Mouse (Mus musculus) megakaryocyte progenitor cell, adult 5-6 weeks (primary cell): ENCODE measurements around the gene Ankrd2. TPM values are rescaled to one million over a fixed set of nuclear protein-coding genes. Genes with fewer than 3 reads are reported as not detected.

Experiments used
- ATAC-seq: replicated peaks from 2 replicates; pipeline ENCODE4 v1.8.0; 2016; ENCODE audit warnings: mild to moderate bottlenecking, moderate TSS enrichment, inconsistent platforms; ENCODE audit not compliant: poor library complexity
- total RNA-seq, 2 experiments: library from RNA; stranded (forward) in 1 of 2; stranded (reverse) in 1 of 2; fragments of 157-497, 149-512 nt in 1 of 2; fragments of 200-1000 nt in 1 of 2; gene quantifications; 2 replicates each; pipeline versions ENCODE4 v1.2.3 to v1.2.4; 2015 to 2017

Ankrd2 gene
- total RNA-seq, 2 experiments from 2014 or later: not detected

DNA sequence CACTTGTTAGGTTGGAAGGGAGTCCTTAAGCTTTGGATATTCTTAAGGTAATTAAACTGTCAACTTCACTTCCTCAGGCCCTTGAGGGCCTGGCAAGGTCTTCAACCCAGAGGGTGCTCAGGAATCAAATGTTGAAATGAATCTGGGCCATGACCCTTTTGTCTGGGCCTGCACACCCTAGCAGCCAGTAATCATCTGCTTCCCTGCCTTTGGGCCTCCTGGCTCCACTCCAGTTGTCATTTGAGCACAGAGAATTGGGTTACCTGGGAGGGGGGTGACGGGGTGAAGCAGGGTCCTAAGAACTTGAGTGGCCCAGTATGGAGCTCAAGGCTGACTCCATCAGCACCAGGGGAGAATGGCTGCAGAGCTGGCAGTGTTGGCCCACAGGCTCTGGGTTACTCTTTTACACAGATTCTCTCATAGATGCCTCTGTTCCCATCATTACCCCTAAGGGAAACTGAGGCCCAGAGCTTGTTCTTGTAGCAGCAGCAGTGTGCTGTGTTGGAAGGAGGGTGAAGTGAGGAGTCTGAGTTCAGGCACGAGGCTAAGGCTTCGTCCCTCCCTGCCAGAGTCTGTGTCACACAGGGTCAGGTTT lies 21.5 kb upstream of the Ankrd2 start:
- no peak for ATAC-seq

DNA sequence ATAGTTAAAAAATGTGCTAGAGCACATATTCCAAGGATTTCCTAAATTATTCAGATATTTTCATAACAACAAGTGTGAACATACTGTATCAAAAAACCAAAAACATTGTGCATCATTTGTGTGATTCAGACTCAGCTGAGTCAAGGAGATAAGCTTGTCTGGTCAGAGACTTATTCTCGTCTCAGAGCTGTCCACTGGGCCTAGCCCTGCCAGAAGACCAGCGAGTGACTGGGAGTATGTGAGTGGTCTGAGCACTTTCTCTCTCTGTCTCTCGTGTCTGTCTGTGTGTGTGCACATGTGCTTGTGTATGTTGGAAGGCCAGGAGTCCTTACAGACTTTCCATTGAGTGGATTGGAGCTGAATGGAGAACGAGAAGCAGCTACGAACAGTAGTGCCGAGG lies 20.8 kb upstream of the Ankrd2 start:
- no peak for ATAC-seq

DNA sequence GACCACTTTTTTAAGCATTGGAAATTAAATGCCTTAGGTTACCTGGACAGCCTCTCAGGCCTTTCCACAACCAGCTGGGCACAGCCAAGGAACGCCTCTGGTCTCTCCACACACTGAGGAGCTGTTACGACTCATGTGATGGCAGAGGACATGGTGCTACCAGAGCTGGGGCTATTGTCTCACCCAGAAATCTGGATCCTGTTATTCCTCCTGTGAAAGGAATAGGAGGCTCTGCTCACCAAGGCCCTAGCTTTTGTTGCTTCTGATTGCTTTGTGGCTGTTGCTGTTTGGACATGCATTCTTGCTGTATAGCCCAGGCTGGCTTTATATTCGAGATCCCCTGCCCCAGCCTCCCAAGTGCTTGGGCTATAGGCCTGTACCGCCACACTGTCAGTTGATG lies 19.5 kb upstream of the Ankrd2 start:
- ATAC-seq: no peak

DNA sequence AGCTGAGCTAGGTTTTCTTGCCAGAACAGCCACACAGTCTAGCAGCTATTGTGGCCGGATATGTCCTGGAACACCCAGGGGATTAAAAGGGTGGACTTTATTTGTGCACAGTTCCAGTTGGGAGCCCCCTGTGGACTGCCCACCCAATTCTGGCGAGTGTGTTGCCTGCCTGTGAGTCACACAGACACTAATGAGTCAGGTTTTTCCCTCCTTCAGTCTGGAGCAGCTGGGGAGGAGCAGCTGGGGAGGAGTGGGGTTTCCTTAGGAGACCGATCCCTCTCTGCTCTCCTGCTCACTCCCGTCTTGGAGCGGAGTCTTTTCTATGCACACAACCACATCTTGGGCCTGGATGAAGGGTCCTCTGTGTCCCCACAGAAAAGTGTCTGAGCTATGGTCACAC lies 19.0 kb upstream of the Ankrd2 start:
- no peak for ATAC-seq

- peak; percentile 61 for ATAC-seq
Observed at GRCm38 (mm10) chr19:42017399-42018247, 18.2 kb upstream of the Ankrd2 start.

GRCm38 (mm10) chr19:42019011-42019522 lies 16.7 kb upstream of the Ankrd2 start:
- peak; percentile 62 for ATAC-seq

GRCm38 (mm10) chr19:42021681-42022541 lies 13.9 kb upstream of the Ankrd2 start:
- no peak for ATAC-seq

GRCm38 (mm10) chr19:42022542-42022848 lies 13.3 kb upstream of the Ankrd2 start:
- no peak for ATAC-seq

DNA sequence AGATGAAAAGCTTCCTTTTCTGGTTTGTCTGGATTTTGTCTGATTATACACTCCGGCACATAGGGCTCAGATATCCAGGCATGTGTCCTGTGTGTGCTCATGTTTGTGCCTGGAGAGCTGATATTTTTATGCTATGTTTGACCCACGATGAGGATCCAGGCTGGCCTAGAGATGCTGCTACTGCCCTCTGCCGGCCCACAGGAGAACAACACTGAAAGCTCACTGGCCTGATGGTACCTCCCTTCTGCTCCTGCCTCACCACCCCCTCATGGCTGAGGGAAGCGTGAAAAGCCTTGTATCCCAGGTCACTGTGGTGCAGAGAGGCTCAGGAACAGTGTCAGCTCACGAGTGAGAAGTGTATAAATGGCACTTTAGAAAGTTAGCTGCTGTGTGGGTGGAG lies 9.6 kb upstream of the Ankrd2 start:
- peak; percentile 98 for ATAC-seq

DNA sequence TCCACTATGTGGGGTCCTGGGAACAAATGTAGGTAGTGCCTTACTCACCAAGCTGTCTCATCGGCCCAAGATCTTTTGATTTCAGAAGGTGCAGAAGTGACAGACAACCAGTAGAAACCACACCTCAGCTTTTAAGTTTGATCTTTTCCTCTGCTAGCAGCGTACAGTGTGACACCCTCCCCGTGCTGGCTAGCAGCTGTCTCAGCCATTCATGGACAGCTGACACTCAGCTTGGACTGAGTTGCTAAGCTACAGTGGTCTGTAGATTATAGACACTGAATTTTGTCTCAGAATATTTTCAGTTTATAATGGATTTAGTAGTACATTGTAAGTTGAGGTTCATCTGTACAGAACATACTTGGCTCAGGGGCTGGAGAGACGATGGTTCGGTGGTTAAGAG lies 4.7 kb upstream of the Ankrd2 start:
- no peak for ATAC-seq

- ATAC-seq: no peak
Observed at GRCm38 (mm10) chr19:42033611-42034010, 2.2 kb upstream of the Ankrd2 start.

DNA sequence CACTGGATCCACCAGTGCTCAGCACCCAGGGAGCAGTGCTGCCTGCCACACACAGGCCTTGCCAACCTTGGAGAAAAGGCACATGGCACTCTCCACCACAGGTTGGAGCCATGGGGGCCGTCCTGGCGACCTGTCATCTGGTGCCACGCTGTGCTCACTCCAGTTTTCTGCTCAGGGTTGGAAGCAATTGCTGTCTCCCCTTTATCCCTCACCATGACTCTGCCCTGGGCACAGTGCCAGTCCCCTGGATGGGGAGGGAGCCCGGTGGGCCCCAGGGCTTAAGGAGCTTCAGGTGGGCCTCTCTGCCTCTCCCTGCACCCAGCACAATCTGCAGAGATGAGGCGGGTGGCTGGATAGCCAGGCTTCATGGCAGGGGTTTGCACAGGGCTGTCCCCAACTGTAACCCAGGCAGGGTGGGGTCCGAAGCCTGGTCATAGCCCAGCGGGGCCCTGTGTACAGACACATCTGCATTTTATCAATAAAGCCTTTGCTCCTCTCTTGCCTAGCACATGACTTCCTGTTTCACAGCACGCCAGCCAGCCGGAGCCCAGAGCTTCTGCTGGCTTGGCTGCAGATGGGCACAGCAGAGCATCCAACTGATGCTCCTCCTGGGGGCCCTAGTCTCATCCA lies 1.5 kb upstream of the Ankrd2 start:
- no peak for ATAC-seq

GRCm38 (mm10) chr19:42034881-42035455 lies 832 bp upstream of the Ankrd2 start:
- no peak for ATAC-seq

DNA sequence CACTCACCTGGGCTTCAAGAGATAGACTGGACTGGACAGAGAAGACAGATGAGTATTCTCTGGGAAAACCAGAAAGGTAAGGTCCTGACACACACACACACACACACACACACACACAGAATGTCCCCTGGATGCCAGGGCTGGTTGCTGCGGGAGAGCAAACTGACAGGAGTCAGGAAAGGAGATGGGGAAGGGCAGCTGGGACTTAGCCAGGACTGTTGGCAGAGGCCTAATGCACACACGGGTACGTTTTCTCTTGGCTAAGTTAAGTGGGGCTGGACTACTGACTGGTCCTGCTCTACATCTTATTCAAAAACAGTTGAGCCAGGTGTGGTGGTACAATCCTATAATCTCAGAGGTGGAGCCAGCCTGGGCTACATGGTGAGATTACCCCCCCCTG lies 557 bp downstream of the Ankrd2 start:
- no peak for ATAC-seq

DNA sequence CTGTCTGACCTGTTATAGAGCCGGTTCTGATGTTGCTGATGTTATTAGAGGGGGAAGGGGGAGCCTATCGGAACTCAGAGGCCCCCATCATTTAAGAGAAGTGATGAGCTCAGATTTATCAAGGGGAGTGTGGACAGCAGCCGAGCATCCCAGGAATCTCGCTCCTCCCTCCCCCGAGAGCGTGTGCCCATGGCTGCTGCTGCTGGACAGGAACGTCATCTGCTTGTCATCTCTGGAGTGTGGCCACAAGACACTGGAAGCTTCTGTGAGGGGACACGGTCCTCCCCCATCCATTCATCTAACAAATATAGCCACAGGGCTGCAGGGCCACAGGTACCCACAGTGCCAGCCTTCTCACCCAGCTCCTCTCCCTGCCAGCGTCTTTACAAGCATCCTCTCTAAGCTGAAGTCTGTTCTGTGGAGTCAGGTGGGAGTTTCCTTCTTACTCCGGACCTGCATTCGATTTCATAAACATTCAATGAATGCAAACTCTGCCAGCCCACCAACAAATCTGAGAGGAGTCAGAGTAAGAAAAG lies 1.4 kb downstream of the Ankrd2 start:
- no peak for ATAC-seq

DNA sequence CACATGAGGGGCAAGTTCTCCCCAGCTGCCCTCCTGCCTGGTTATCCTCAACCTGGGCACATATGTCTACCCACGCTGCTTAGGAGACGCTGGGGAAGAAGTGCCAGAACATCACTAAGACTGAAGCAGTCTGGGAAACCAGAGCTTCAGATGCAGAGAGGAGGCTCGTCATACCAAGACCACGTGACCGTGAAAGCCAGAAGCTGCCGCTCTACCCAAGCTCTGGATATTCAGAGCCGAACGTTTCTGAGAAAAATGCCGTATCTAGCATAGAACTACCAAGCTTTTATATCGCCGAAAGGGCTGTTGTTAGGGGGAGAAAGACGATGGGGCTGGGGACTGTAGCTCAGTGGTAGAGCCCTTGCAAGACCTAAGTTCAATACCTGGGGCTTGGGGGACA lies 2.5 kb downstream of the Ankrd2 start:
- ATAC-seq: no peak

- ATAC-seq: no peak
Observed at GRCm38 (mm10) chr19:42043988-42044387, 8.2 kb downstream of the Ankrd2 start.

DNA sequence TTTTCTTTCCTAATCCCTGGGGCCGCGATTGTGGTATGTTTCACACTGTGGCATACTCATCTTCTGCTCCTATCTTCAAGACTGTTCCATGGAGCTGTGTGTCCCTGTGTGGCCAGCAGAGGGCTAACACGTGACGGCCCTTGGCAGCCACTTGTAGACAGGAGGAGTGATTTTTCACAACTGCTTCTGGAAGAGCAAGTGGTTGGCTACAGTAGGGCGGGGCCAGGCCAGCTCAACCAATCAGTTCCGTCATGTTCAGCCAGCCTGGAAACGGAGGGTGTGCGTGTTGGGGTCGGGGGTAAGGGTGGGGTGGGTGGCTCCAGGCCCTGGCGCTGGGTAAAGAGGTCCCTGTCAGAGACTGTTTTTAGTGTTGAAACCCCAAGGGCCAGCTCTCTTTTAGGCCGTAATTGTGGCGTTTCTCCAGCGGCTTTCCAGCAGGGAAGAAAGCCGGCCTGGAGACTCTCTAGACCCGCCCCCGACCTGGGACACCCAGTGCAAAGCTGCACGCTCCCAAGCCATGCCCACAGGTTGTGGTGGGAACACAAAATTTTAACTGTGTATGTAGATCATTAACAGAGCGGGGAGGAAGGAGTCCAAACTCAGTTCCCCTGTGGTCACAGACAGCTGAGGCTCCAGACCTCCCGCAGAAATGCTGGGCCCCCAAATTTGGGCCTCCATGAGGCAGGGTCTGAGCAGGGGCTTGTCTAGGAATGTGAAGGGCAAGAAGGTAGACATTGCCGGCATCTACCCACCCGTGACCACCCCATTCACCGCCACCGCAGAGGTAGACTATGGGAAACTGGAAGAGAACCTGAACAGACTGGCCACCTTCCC lies 9.7 kb downstream of the Ankrd2 start, which contains the start of gene Hoga1:
TSS of gene Hoga1 (plus strand) at position 342 of the 834 bp plus-strand sequence.
- ATAC-seq: peak; percentile 98

DNA sequence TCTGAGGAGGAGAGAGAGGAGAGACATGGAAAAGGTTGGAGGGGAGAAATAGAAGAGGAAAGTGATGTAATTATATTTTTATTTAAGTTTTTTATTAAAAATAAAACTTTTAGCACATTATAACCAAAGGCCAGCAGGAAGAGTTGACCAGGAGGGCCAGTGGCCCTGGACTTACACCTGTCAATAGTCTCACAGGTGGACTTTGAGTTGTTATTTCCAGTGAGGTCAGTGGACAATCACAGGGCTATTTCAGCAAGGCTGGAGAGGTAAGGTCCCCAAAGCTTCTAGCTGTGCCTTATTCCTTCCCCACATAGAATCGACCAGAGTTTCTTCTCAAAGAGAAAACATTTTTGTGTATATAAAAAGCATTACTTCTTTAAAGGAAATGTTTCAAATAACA lies 14.5 kb downstream of the Ankrd2 start:
- ATAC-seq: no peak

GRCm38 (mm10) chr19:42051351-42051750 lies 15.6 kb downstream of the Ankrd2 start:
- ATAC-seq: no peak
